Mouse (Mus musculus): ENCODE measurements around the gene Abcc9.
"Not testable (repeated sequence)": the region's sequence is repeated elsewhere in the genome, so short reads cannot be mapped to it uniquely, and the experiment has no call there.

The Abcc9 gene

GRCm38 (mm10) chr6:142701161-142701560 is 954 bp downstream of the Abcc9 start:
- no peak for DNase-seq

- DNase-seq: no peak
Measured at GRCm38 (mm10) chr6:142700753-142701152, 1.4 kb downstream of the Abcc9 start.

- DNase-seq: peak; percentile 44
Measured at GRCm38 (mm10) chr6:142692085-142692484, 10.0 kb downstream of the Abcc9 start.

GRCm38 (mm10) chr6:142689673-142690072 is 12.4 kb downstream of the Abcc9 start:
- no peak for DNase-seq

GRCm38 (mm10) chr6:142682985-142683691 is 19.0 kb downstream of the Abcc9 start:
- no peak for DNase-seq

GRCm38 (mm10) chr6:142670021-142670420 is 32.1 kb downstream of the Abcc9 start:
- no peak for DNase-seq

GRCm38 (mm10) chr6:142669343-142669742 is 32.8 kb downstream of the Abcc9 start:
- DNase-seq: no peak

DNA sequence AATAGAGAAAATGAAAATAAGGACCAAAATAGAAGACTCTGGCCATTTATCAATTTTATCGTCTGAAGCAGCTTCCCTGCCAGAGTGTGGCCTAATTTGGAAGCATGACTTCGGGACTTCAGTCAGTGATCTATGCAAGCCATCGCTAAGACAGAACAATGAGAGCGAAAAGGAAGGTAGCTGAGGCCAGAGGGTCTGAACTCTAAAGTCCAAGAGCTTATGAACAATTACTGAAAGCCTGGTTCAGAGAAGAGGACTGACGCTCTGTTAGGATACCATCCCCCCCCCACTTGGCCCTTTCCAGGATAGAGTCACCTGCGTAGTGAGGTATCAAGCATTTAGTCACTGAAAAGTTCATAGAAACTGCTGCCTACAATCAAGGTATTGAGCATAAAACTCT is 33.3 kb downstream of the Abcc9 start:
- peak; percentile 19 for DNase-seq

- no peak for DNase-seq
Measured at GRCm38 (mm10) chr6:142668419-142668766, 33.7 kb downstream of the Abcc9 start.

GRCm38 (mm10) chr6:142667701-142668418 is 34.3 kb downstream of the Abcc9 start:
- no peak for DNase-seq

GRCm38 (mm10) chr6:142662056-142662455 is 40.1 kb downstream of the Abcc9 start:
- DNase-seq: not testable (repeated sequence)

- peak; percentile 16 for DNase-seq
Measured at GRCm38 (mm10) chr6:142659038-142659437, 43.1 kb downstream of the Abcc9 start.

DNA sequence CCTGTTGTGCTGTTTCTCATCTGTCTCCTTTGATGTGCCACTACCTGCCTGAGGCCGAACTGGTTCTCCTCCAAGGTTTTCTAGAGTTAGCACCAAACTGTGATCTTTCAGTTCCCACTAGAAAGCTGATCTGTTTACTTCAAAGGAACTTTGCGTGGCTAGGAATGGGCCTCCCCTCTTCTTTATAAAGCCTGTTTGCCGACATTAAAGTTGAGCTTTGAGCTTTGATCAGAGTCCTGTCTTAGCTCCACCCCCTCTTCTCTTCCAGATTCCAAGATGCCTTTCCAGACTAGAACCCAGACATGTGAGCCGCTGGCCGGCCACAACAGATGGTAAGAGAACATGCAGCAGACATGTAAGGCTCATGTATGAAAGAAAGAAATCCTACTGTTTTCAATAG is 47.6 kb downstream of the Abcc9 start:
- DNase-seq: no peak

GRCm38 (mm10) chr6:142652175-142652574 is 49.9 kb downstream of the Abcc9 start:
- no peak for DNase-seq

- DNase-seq: no peak
Measured at GRCm38 (mm10) chr6:142649331-142649730, 52.8 kb downstream of the Abcc9 start.

DNA sequence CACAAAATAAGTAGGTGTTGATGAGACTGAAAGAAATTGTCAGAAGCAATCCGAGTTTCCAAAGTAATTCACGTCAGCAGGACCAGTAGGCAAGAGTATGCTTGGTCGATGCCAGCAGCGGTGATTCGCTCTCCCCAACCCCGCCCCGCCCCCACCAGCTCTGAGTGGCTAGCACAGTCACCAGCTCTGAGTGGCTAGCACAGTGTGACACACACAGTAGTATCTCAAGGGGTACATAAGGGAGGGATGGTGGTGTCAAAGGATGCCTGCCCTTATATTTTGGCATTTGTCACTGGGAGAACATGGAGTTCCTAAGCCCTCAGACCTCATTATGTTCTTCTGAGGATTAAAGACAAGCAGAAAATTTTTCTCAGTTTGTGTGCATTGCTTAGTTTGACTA is 56.6 kb downstream of the Abcc9 start:
- no peak for DNase-seq

- no peak for DNase-seq
Measured at GRCm38 (mm10) chr6:142639301-142639700, 62.8 kb downstream of the Abcc9 start.

GRCm38 (mm10) chr6:142635654-142636053 is 66.5 kb downstream of the Abcc9 start:
- no peak for DNase-seq

GRCm38 (mm10) chr6:142635185-142635583 is 66.9 kb downstream of the Abcc9 start:
- DNase-seq: no peak

DNA sequence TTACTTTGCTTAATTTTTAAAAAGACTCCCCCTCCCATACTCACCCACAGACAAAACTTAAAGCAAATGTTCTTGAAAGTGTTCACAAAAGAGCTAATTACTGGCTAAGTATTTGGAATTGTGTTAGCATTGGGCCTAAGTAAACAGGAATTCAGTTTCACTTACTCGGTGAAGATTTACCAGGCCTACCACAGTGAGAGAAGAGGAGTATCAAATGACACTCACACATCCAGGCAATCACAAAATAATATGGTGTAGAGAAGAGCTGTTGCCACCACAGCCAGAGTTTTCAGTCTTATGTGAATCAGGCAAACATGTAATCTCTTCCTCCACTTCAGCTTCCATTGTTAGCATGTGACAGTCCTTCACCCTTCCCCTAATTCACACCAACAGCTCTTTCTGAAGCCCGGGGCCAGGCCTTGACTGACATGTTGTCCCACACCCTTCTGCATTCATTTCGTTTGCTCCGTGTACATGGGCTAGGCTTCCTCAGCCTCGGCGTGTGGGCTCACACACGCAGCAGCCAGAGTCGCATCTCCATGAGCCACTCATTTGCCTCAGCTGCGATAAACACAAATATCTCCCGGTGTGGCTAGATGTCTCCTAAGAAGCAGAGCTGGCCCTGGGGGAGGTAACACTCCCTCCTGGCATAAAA is 67.5 kb downstream of the Abcc9 start:
- DNase-seq: no peak

DNA sequence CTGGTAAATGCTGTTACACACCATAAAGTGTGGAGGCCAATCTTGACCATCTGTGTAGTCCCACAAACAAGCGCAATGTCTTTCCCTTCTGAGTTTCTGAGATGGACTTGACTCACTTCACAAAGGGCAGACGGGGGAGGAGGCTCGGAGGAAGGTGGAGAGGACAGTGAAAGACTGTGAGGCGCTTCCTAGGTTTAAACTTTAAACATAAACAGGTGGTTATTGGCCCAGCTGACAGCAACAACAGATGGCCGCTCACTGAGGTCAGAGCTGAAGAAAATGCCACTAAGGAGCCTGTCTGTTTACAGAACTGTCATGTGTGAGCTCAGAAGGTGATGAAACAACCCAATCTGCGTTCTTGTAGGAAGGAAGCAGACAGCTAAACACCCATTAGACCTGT is 78.8 kb downstream of the Abcc9 start:
- peak; percentile 5 for DNase-seq

- DNase-seq: peak; percentile 26
Measured at GRCm38 (mm10) chr6:142616659-142617058, 85.5 kb downstream of the Abcc9 start.

GRCm38 (mm10) chr6:142614324-142614723 is 87.8 kb downstream of the Abcc9 start:
- DNase-seq: no peak

DNA sequence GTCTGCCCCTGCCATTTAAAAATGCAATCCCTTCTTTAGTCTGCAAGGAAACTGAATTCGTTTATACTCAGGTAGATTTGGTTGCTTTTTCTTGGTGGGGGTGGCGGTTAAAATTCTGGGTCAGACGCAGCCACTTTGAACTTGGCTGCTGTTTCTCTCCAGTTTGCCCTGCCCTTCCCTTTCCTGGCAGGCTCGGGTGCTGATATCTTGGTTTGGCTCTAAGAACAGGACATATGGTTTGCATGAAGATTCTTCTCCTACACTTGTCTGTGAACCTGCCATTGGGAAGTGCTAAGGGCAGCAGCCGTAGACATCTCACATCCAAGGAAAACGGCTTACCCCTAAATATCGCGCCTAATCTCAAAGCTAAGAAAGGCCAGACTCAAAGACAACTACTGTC is 89.7 kb downstream of the Abcc9 start:
- no peak for DNase-seq
